Mouse (Mus musculus) cortical plate, adult 2 months (tissue): ENCODE results near the gene Olfr220. TPM values are rescaled to one million over a fixed set of nuclear protein-coding genes. Genes with fewer than 3 reads are reported as not detected.

Experiments used
- H3K27ac ChIP-seq: fragments of 200-500 bp; 2 replicates; pipeline ENCODE4 v1.5.1; 2012; ENCODE audit warnings: low read length, control low read depth, inconsistent platforms; ENCODE audit not compliant: insufficient read depth
- H3K4me1 ChIP-seq: fragments of 200-500 bp; 2 replicates; pipeline ENCODE4 v1.6.1; 2011; ENCODE audit warnings: low read length; ENCODE audit not compliant: control insufficient read depth, insufficient read depth
- H3K4me3 ChIP-seq: fragments of 200-500 bp; 2 replicates; pipeline ENCODE4 v1.5.1; 2011; ENCODE audit warnings: mild to moderate bottlenecking, low read length, control low read depth; ENCODE audit not compliant: insufficient read depth
- CTCF ChIP-seq: fragments of 200-500 bp; IDR thresholded peaks from 2 replicates; pipeline ENCODE4 v1.5.1; 2011; ENCODE audit warnings: mild to moderate bottlenecking, control low read depth, low read length; ENCODE audit not compliant: insufficient read depth; ENCODE audit errors: extremely low read depth
- POLR2A ChIP-seq: fragments of 200-500 bp; IDR thresholded peaks from 2 replicates; pipeline ENCODE4 v1.6.1; 2011; ENCODE audit warnings: mild to moderate bottlenecking, low read length, control low read depth; ENCODE audit not compliant: insufficient read depth; ENCODE audit errors: extremely low read depth
- polyA plus RNA-seq: library from polyadenylated mRNA; depleted of rRNA; stranded (reverse); fragments of >200 nt; gene quantifications from 2 replicates; pipeline ENCODE4 v1.2.3, GENCODE M21; 2012; rRNA removed

Olfr220 gene
- not detected in 2 replicates for polyA plus RNA-seq

DNA sequence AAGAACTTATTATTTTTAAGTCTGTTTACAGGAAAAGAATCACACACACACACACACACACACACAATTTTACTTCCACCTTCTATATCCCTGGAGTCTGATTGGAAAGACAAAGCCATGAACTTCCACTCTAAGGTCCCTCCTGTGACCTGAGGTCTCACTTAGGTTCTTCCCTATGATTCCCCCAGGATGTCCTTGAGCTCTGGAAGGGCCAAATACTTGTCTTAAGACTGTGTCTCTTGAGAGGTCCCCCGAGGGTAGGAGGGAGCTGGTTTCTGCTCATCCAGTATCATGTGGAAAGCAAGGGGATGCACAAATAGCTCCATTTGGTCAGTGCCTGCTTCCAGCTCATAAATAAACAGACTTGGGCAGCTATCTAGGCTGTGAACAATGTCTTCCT lies at the start of gene Olfr220:
Gene Olfr220 (plus strand): TSS at position 301 of the 400 bp plus-strand sequence.
- H3K27ac ChIP-seq: no peak within 1 kb of the TSS
- no peak within 1 kb of the TSS for H3K4me3 ChIP-seq
- H3K4me1 ChIP-seq: no peaks in the 10 kb centered on the region
- TF ChIP-seq POLR2A: no peak
- no peak for TF ChIP-seq CTCF

DNA sequence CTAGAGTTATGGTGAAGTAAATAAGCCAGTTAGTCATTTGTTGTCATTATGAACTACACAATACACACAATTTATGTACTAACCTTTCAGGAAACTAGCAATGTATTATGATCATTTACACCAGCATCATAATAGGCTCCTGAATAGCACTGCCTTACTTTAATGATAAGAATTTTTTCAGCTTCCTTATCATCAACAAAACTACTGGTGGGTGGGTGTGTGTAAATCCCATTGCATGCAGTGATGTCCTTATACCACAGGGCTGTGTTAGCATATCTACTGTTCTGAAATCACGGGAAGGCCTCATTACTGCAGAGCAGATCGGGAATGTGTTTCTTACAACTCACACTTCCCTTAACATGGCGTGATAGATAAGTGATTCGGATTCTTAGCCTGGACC lies 18.9 kb upstream of the Olfr220 start:
- TF ChIP-seq CTCF (no peak), POLR2A (no peak)
- no peak overlapping the region for H3K4me3 ChIP-seq
- H3K4me1 ChIP-seq: no peaks in the 10 kb centered on the region
- H3K27ac ChIP-seq: no peak overlapping the region

DNA sequence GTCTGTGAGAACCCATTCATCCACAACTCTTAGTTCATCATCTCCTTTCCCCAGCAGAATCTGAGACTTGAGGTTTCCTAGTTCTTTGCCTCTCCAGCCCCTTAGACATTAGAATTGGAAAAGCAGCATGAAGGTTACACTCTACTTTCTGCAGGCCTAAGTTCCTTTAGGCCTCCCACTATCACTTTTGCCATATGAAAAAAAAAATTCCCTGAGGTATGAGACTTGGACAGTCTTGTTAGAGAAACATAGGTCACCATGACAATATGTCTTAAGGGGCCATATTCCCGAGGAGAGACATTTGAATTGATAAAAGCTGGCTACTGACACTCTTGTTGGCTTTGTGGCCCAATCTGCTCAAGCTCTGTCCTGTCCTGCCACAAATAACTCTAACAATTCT lies 18.1 kb upstream of the Olfr220 start, which contains the start of gene Olfr414:
Gene Olfr414 (plus strand): TSS at position 301 of the 400 bp plus-strand sequence.
- Histone ChIP-seq H3K4me1 (no peaks in the 10 kb centered on the region), H3K27ac (no peak within 1 kb of the TSS), H3K4me3 (no peak within 1 kb of the TSS)
- TF ChIP-seq POLR2A (no peak), CTCF (no peak)

DNA sequence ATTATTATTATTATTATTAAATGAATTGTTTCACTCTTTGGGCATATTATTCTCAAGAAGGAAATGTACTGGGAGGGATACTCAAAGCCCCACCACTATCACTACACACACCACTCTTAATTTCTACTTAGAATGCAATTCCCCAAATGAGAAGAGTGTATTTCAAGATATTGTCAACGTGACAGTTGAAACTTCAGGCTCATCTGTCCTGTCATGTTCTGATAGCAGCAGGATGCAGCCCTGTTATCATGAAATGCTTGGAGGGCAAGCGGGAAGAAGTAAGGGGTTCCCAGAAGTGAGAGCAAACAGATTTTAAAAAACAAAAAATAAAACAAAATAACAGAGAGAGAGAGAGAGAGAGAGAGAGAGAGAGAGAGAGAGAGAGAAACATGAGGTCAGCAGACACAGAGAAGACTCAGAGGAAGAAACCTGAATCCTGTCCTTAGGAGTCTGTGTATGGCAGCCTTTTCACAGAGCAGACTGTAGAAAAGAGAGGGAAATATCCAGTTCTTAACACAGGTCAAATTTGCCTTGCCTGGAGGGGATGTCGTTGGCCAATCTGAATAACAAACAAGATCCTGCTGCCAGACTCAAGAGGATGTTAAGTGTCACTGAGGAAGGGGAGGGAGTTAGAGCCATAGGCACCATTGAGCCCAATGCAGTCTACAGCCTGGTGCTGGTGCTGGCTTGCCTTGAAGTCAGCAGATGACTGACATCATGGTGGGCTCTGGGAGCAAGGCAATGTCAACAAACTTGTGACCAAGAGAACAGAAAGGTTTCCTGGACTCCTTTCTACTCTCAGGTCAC lies 15.5 kb upstream of the Olfr220 start:
- TF ChIP-seq POLR2A (no peak), CTCF (no peak)
- Histone ChIP-seq H3K4me1 (no peaks in the 10 kb centered on the region), H3K4me3 (no peak overlapping the region), H3K27ac (no peak overlapping the region)

DNA sequence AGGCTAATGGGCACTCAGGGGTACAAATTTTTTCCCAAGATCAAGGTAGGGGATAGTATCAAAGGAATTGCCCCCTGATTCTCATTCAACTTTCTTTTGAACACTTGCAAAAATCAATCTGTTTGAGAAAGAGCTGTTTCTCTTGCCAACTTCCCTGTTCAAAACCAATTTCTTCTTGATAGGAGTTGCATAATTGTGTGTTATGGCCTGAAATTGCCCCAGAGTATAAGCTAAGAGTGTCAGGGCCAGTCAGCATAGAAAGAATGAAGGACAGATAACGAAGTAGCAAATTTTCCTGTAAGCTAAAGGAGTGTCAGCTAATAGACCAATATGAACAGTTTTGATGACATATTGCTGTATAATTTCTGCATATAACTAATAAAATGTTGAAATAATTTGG lies 14.5 kb upstream of the Olfr220 start:
- H3K4me3 ChIP-seq: no peak overlapping the region
- TF ChIP-seq CTCF (no peak), POLR2A (no peak)
- no peaks in the 10 kb centered on the region for H3K4me1 ChIP-seq
- no peak overlapping the region for H3K27ac ChIP-seq

DNA sequence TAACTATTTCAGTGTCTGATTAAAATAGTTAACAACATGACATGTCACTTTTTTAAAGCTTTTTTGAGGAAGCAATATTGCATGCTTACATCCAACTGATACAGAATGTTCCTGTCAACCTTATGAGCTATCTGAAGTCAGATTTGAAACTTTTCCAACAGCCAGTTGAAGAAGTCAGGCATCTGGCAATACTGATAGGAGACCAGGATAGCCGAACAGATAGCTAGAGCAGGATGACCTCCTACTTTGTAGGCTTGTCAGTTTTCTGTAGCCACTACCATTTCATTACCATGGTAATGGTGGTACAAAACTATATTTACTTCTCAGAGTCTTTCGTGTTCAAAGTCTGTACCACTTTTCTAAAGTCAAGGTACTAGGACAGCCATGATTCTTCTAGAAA lies 13.5 kb upstream of the Olfr220 start:
- Histone ChIP-seq H3K4me3 (no peak overlapping the region), H3K27ac (no peak overlapping the region), H3K4me1 (no peaks in the 10 kb centered on the region)
- TF ChIP-seq POLR2A (no peak), CTCF (no peak)

DNA sequence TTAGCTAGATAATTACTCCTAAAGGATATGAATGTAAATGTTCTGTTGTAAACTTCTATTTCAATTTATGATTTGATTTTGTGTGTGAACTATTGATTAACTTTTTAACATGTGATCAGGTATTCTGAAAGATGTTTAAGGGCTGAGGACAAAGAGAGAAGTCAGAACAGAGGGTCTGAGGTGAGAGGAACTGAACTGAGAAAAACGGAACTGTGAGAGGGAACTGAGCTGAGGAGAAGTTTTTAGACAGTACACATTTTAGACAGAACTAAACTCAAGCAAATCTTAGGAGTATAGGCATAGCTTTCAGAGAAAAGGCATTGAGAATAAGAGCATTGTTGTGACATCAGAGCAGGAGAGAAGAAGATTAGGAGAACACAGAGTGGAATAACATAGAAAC lies 7.8 kb upstream of the Olfr220 start:
- TF ChIP-seq CTCF: no peak
- TF ChIP-seq POLR2A: no peak
- Histone ChIP-seq H3K4me1 (no peaks in the 10 kb centered on the region), H3K4me3 (no peak overlapping the region), H3K27ac (no peak overlapping the region)

DNA sequence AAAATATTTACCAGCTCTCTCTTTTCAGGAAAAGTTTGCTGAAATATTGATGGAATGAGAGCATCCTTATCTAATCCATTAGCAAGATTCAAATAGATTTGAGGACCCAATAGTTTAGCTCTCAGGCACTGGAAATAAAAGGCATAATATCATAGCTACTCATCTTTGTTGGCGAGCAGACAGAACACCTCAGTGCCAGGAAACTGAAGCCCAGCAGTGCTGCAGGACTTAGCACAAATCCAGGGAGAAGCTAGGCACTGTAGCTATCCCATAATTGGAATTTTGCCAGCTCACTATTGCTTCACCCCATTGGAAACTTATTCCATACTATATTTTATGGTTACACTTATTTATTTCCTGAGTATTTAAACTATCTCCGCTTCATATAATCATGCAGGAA lies 13.2 kb downstream of the Olfr220 start:
- TF ChIP-seq CTCF: no peak
- TF ChIP-seq POLR2A: no peak

DNA sequence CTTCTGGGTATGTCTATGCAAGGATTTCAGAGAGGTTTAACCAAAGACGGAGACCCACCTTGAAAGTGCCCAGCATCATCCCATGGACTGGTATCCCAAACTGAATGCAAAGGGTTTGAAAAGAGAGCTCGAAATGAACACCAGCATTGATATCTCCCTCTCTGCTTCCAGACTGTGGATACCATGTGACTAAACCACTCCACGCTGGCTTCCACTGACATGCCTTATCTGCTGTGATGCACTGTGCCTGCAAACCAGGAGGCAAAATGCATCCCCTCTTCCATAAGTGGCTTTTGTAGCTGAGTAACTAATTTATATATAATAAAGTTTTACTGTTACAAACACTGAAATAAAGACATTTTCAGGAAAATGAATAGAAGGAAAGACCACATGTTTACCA lies 23.5 kb downstream of the Olfr220 start:
- Histone ChIP-seq H3K27ac (no peak overlapping the region), H3K4me3 (no peak overlapping the region)
- TF ChIP-seq CTCF (no peak), POLR2A (no peak)

More for the DNA sequence above, 13.2 kb downstream of the Olfr220 start:
- Histone ChIP-seq H3K4me3 (no peak overlapping the region), H3K4me1 (no peaks in the 10 kb centered on the region), H3K27ac (no peak overlapping the region)

DNA sequence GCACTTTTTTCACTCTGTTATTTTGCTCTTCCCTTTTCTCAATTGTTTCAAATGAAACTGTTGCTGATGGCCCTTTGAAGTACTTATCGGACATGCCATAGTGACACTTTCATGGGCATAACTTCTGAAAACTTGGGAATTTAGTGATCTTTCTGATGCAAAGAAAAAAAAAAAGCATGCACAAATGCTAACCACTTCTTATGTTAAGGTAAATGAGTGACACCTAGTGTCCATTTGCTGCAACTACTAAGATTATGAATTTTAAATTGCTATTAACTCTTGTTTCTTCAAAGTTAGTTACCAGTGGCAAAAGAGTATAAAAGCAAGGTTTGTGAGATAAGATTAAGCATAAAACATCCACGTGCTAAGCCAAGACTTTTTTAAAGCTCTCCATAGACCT lies 24.4 kb downstream of the Olfr220 start:
- no peak for TF ChIP-seq POLR2A
- TF ChIP-seq CTCF: no peak
- no peak overlapping the region for H3K4me3 ChIP-seq
- H3K27ac ChIP-seq: no peak overlapping the region
- no peaks in the 10 kb centered on the region for H3K4me1 ChIP-seq

More for the DNA sequence above, 23.5 kb downstream of the Olfr220 start:
- no peaks in the 10 kb centered on the region for H3K4me1 ChIP-seq
